Mouse (Mus musculus) ovary, postnatal 14 days (tissue): ENCODE results near the gene Fads6.
A peak's percentile ranks its signal among the peaks of the same experiment; 100 is the strongest.

Experiments used
- DNase-seq: peaks from one replicate; pipeline ENCODE4 v3.0.0; 2022; ENCODE audit warnings: low spot score

Gene Fads6

GRCm38 (mm10) chr11:115300745-115301144 lies 3.3 kb upstream of the Fads6 start:
- DNase-seq: no peak

DNA sequence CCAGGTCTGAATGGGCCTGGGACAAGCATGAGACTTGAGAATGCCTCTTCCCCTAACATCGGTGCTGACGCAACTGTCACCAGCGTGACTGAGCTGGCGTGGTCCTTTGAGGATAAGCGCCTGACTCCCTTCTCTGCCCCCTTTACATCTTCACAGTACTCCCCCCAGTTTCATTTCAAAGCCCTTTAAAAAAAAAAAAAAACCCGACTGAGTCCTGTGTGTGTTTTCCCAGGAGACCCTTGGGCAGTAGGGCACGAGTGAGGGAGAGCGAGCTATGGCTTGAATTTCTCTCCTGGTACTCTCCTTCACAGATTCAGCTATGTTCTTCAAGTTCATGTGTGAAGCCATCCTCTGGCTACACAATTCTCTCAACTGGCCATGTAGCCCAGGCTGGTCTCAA lies 697 bp upstream of the Fads6 start:
- DNase-seq: no peak

GRCm38 (mm10) chr11:115296471-115297210 lies 822 bp downstream of the Fads6 start:
- no peak for DNase-seq

- no peak for DNase-seq
Observed at GRCm38 (mm10) chr11:115295939-115296338, 1.5 kb downstream of the Fads6 start.

GRCm38 (mm10) chr11:115292631-115293375 lies 4.7 kb downstream of the Fads6 start:
- DNase-seq: no peak

DNA sequence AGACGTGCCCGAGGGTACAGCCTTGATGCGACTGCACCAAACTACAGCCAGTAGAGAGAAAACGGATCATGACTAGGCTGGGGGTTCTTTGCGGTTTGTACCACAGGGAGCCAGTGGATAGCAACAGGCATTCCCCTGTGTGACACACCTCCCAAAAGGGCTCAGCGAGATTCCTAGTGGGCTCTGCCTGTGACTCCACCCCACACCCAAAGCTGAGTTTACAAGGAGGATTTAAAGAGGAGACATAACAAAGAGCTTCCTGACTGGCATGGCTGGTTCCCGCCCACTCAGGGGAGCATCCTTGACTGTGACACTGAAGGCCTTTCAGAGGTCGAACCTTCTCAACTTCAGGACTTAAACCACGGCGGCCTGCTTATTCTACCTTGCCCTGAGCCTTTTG lies 6.0 kb downstream of the Fads6 start:
- no peak for DNase-seq

DNA sequence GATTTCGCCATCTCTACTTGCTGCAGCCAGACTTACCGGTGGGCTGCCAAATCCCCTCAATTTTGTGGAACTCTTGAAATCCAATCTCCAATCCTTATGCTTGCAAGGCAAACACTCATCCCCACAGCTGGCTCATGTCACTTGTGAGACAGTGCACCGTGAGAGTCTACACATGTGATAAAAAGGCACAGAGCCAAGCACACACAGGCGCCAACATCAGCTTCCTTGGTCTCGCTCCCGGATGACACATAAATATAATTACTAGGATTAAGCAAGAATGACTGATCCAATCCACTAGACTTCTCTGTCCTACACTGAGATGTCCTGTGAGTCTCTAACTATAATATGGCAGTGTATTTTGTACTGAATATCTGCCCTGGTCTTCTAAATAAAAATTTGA lies 6.5 kb downstream of the Fads6 start:
- DNase-seq: peak; percentile 68

- no peak for DNase-seq
Observed at GRCm38 (mm10) chr11:115290314-115290713, 7.1 kb downstream of the Fads6 start.

DNA sequence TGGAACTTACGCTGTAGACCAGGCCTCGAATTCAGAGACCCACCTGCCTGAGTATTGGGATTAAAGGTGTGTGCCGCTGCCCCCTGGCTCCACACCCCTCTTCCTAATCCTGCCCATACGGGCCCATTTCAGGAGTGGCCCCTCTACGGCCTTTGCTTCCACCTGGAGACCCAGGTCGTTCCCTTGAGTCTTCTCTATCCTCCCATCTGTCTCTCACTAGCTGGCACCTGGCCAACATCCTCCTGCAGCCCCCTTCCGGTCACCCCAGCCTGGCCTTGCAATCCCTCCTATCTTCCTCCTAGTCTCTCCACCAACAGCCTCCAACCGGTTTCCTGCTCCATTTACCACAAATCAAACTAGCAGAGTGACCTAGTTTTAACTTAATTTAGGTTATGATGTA lies 7.6 kb downstream of the Fads6 start:
- no peak for DNase-seq

GRCm38 (mm10) chr11:115288305-115288704 lies 9.2 kb downstream of the Fads6 start:
- DNase-seq: no peak

GRCm38 (mm10) chr11:115287386-115287785 lies 10.1 kb downstream of the Fads6 start:
- no peak for DNase-seq

- no peak for DNase-seq
Observed at GRCm38 (mm10) chr11:115286201-115286993, 11.1 kb downstream of the Fads6 start.

GRCm38 (mm10) chr11:115285282-115285681 lies 12.2 kb downstream of the Fads6 start:
- DNase-seq: no peak

- no peak for DNase-seq
Observed at GRCm38 (mm10) chr11:115283891-115284620, 13.4 kb downstream of the Fads6 start.

DNA sequence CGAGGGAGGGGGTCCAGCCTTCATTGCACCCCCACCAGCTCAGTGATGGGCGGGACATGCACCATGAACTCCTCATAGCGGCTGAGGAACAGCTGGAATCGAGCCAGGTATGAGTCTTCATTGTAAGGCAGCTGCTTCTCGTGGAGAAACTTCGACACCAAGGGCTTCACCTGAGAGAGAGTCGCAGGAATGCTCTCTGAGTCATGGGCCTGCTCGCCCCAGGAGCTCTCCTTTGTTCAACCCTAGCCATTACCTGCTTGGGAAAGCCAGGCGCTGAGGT lies 14.0 kb downstream of the Fads6 start:
- DNase-seq: no peak

GRCm38 (mm10) chr11:115282723-115283485 lies 14.6 kb downstream of the Fads6 start:
- no peak for DNase-seq

GRCm38 (mm10) chr11:115282295-115282694 lies 15.2 kb downstream of the Fads6 start:
- DNase-seq: no peak

GRCm38 (mm10) chr11:115279726-115280125 lies 17.7 kb downstream of the Fads6 start:
- no peak for DNase-seq

DNA sequence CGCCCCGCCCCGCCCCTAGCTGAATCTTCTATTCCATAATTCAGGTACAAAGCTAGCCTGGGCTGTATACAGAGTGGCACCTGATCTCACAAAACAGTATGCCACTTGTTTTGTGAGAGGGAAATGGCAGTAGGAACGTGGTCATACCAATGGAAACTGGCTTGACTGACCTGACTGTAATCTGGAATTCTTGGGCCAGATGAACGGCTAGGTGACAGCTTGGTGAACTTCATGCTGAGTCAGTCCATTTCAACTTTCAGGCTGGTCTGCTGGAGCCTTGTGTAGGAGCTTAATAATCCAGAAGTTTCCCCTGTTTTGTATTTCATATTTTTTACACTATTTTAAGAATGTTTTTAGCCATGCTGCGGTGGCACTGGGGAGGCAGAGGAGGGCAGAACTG lies 19.3 kb downstream of the Fads6 start:
- DNase-seq: no peak

- DNase-seq: no peak
Observed at GRCm38 (mm10) chr11:115277604-115277975, 19.9 kb downstream of the Fads6 start.

- peak; percentile 96 for DNase-seq
Observed at GRCm38 (mm10) chr11:115276780-115277603, 20.5 kb downstream of the Fads6 start, which contains the start of gene Fdxr. Gene Fdxr, minus strand, starts transcription at chr11:115277050.
